Mouse (Mus musculus) limb, embryonic 10.5 days (tissue): ENCODE measurements around the gene Prr12. TPM values are rescaled to one million over a fixed set of nuclear protein-coding genes. Genes with fewer than 3 reads are reported as not detected.
A peak's percentile ranks its signal among the peaks of the same experiment; 100 is the strongest.
"Not testable (repeated sequence)": the region's sequence is repeated elsewhere in the genome, so short reads cannot be mapped to it uniquely, and the experiment has no call there.

Source experiments
- DNase-seq: peaks from one replicate; pipeline ENCODE4 v3.0.0-alpha.2; 2017; ENCODE audit warnings: low spot score
- H3K27ac ChIP-seq: fragments of 300-500 bp; sonication (generic); 2 replicates; pipeline ENCODE4 v1.5.1; 2016; ENCODE audit warnings: mild to moderate bottlenecking
- H3K27me3 ChIP-seq: fragments of 300-500 bp; sonication (generic); 2 replicates; pipeline ENCODE4 v1.6.1; 2016; ENCODE audit warnings: low read depth, mild to moderate bottlenecking; ENCODE audit not compliant: poor library complexity, severe bottlenecking
- H3K36me3 ChIP-seq: fragments of 300-500 bp; sonication (generic); 2 replicates; pipeline ENCODE4 v1.6.1; 2016; ENCODE audit warnings: mild to moderate bottlenecking, moderate library complexity
- H3K4me1 ChIP-seq: fragments of 300-500 bp; sonication (generic); 2 replicates; pipeline ENCODE4 v1.6.1; 2016
- H3K4me3 ChIP-seq: fragments of 300-500 bp; sonication (generic); 2 replicates; pipeline ENCODE4 v1.5.1; 2016; ENCODE audit warnings: mild to moderate bottlenecking, moderate library complexity
- H3K9me3 ChIP-seq: fragments of 300-500 bp; sonication (generic); replicated peaks from 2 replicates; pipeline ENCODE4 v1.6.1; 2016; ENCODE audit warnings: mild to moderate bottlenecking
- WGBS: fragments of 180-500 bp; shearing (Covaris S2); methylation state at CpG from one replicate; pipeline ENCODE4 v1.1.7; 2016; 5-methylcytosine and 5-hydroxymethylcytosine counted together
- polyA plus RNA-seq: library from polyadenylated mRNA; unstranded; fragments of >200 nt; fragmentation: Nextera tagmentation; extraction: Ambion mirVana; gene quantifications from 2 replicates; pipeline ENCODE4 v1.2.1, GENCODE M21; 2016

Gene Prr12
- polyA plus RNA-seq, 1 experiment from 2014 or later = 18.1 TPM

GRCm38 (mm10) chr7:45024281-45025248 is 28.1 kb downstream of the Prr12 start:
- H3K27ac ChIP-seq = 0 out of 2 replicates have a peak overlapping the region, but pooled peaks have one; percentile 15
- peaks cover 14% of the 10 kb centered on the region for H3K4me1 ChIP-seq
- DNase-seq = no peak
- peaks cover 5% of the 10 kb centered on the region; the same call in 1 of the 2 replicates for H3K27me3 ChIP-seq
- H3K4me3 ChIP-seq = no peak overlapping the region
- peaks cover 35% of the 10 kb centered on the region for H3K36me3 ChIP-seq
- no peaks in the 10 kb centered on the region for H3K9me3 ChIP-seq
- 89% methylated on average over 15 of the region's 15 CpGs for WGBS

GRCm38 (mm10) chr7:45023711-45024110 is 29.0 kb downstream of the Prr12 start:
- DNase-seq, H3K27me3 ChIP-seq, H3K9me3 ChIP-seq, H3K4me3 ChIP-seq, H3K27ac ChIP-seq: not testable (repeated sequence)
- WGBS = 83% methylated on average over 5 of the region's 5 CpGs
- H3K4me1 ChIP-seq = peaks cover 23% of the 10 kb centered on the region
- peaks cover 26% of the 10 kb centered on the region for H3K36me3 ChIP-seq

GRCm38 (mm10) chr7:45020225-45020624 is 32.5 kb downstream of the Prr12 start:
- H3K4me3 ChIP-seq = peak overlapping the region; percentile 13; the same call in 1 of the 2 replicates
- H3K36me3 ChIP-seq = 0 out of 2 replicates have a peak, but pooled peaks cover 2% of the 10 kb centered on the region
- no peak for DNase-seq
- peak overlapping the region; percentile 28; the same call in 1 of the 2 replicates for H3K27ac ChIP-seq
- H3K27me3 ChIP-seq = peaks cover 5% of the 10 kb centered on the region; the same call in 1 of the 2 replicates
- H3K9me3 ChIP-seq = no peaks in the 10 kb centered on the region
- 80% methylated on average over 9 of the region's 9 CpGs for WGBS
- H3K4me1 ChIP-seq = peaks cover 43% of the 10 kb centered on the region

GRCm38 (mm10) chr7:45019031-45019571 is 33.6 kb downstream of the Prr12 start:
- Histone ChIP-seq H3K27ac (peak overlapping the region; percentile 42), H3K4me3 (peak overlapping the region; percentile 99)
- WGBS = 36% methylated on average over 8 of the region's 8 CpGs

GRCm38 (mm10) chr7:45017242-45018061 is 35.2 kb downstream of the Prr12 start, which contains the start of gene Rras:
Rras (plus strand) TSS chr7:45017961.
- peaks cover 17% of the 10 kb centered on the region for H3K36me3 ChIP-seq
- peaks cover 56% of the 10 kb centered on the region for H3K4me1 ChIP-seq
- peak within 1 kb of the TSS; percentile 96 for H3K27ac ChIP-seq
- H3K9me3 ChIP-seq = no peaks in the 10 kb centered on the region
- DNase-seq = peak; percentile 83
- H3K4me3 ChIP-seq = peak within 1 kb of the TSS; percentile 99
- whole genome bisulfite sequencing = under 1% methylated on average over 36 of the region's 36 CpGs
- peaks cover 5% of the 10 kb centered on the region; the same call in 1 of the 2 replicates for H3K27me3 ChIP-seq

More at GRCm38 (mm10) chr7:45019031-45019571, 33.6 kb downstream of the Prr12 start:
- H3K27me3 ChIP-seq = peaks cover 5% of the 10 kb centered on the region; the same call in 1 of the 2 replicates
- no peaks in the 10 kb centered on the region for H3K9me3 ChIP-seq
- no peak for DNase-seq
- peaks cover under 1% of the 10 kb centered on the region; the same call in 1 of the 2 replicates for H3K36me3 ChIP-seq
- H3K4me1 ChIP-seq = peaks cover 54% of the 10 kb centered on the region

- H3K4me1 ChIP-seq = peaks cover 56% of the 10 kb centered on the region
- H3K27me3 ChIP-seq = peaks cover 5% of the 10 kb centered on the region; the same call in 1 of the 2 replicates
- H3K4me3 ChIP-seq = peak overlapping the region; percentile 99
- no peak for DNase-seq
- H3K9me3 ChIP-seq = no peaks in the 10 kb centered on the region
- 6% methylated on average over 4 of the region's 4 CpGs for WGBS
- peak overlapping the region; percentile 96 for H3K27ac ChIP-seq
- H3K36me3 ChIP-seq = peaks cover 24% of the 10 kb centered on the region
These were observed 35.9 kb downstream of the Prr12 start for GRCm38 (mm10) chr7:45016761-45017160.

GRCm38 (mm10) chr7:45015957-45016612 is 36.6 kb downstream of the Prr12 start, which contains the start of gene Scaf1:
Scaf1 (minus strand) TSS chr7:45016363.
- H3K4me3 ChIP-seq = peak within 1 kb of the TSS; percentile 99
- peak within 1 kb of the TSS; percentile 96 for H3K27ac ChIP-seq
- DNase-seq = peak; percentile 99
- WGBS = 1% methylated on average over 69 of the region's 69 CpGs
- no peaks in the 10 kb centered on the region for H3K9me3 ChIP-seq
- peaks cover 5% of the 10 kb centered on the region; the same call in 1 of the 2 replicates for H3K27me3 ChIP-seq
- peaks cover 31% of the 10 kb centered on the region for H3K36me3 ChIP-seq
- peaks cover 54% of the 10 kb centered on the region for H3K4me1 ChIP-seq

GRCm38 (mm10) chr7:45015344-45015956 is 37.2 kb downstream of the Prr12 start:
- Histone ChIP-seq H3K4me3 (peak overlapping the region; percentile 99), H3K27me3 (peaks cover 5% of the 10 kb centered on the region; the same call in 1 of the 2 replicates), H3K27ac (peak overlapping the region; percentile 96), H3K9me3 (no peaks in the 10 kb centered on the region), H3K36me3 (peaks cover 37% of the 10 kb centered on the region), H3K4me1 (peaks cover 50% of the 10 kb centered on the region)
- WGBS = 2% methylated on average over 20 of the region's 20 CpGs
- DNase-seq = no peak

GRCm38 (mm10) chr7:45014096-45014451 is 38.6 kb downstream of the Prr12 start:
- H3K4me3 ChIP-seq = peak overlapping the region; percentile 99; the same call in 1 of the 2 replicates
- H3K4me1 ChIP-seq = peaks cover 37% of the 10 kb centered on the region
- H3K9me3 ChIP-seq = no peaks in the 10 kb centered on the region
- no peak for DNase-seq
- H3K27ac ChIP-seq = no peak overlapping the region
- WGBS = 94% methylated on average over 3 of the region's 3 CpGs
- H3K27me3 ChIP-seq = no peaks in the 10 kb centered on the region
- H3K36me3 ChIP-seq = peaks cover 51% of the 10 kb centered on the region

GRCm38 (mm10) chr7:45013366-45014095 is 39.1 kb downstream of the Prr12 start:
- no peak for DNase-seq
- Histone ChIP-seq H3K27ac (no peak overlapping the region), H3K36me3 (peaks cover 56% of the 10 kb centered on the region), H3K9me3 (no peaks in the 10 kb centered on the region), H3K4me3 (0 out of 2 replicates have a peak overlapping the region, but pooled peaks have one; percentile 15), H3K4me1 (peaks cover 32% of the 10 kb centered on the region), H3K27me3 (no peaks in the 10 kb centered on the region)
- WGBS = 97% methylated on average over 16 of the region's 16 CpGs

GRCm38 (mm10) chr7:45012824-45013223 is 39.9 kb downstream of the Prr12 start:
- 89% methylated on average over 4 of the region's 4 CpGs for WGBS
- peaks cover 63% of the 10 kb centered on the region for H3K36me3 ChIP-seq

More at GRCm38 (mm10) chr7:45012824-45013223, 39.9 kb downstream of the Prr12 start:
- no peak overlapping the region for H3K27ac ChIP-seq
- H3K9me3 ChIP-seq = no peaks in the 10 kb centered on the region
- no peaks in the 10 kb centered on the region for H3K27me3 ChIP-seq
- H3K4me1 ChIP-seq = peaks cover 25% of the 10 kb centered on the region
- DNase-seq = no peak
- H3K4me3 ChIP-seq = peak overlapping the region; percentile 15; the same call in 1 of the 2 replicates
